Mouse (Mus musculus) naive thymus-derived CD4-positive, alpha-beta T cell, adult 5 months (primary cell): Measurements from ENCODE around the gene Mtmr11. TPM values are rescaled to one million over a fixed set of nuclear protein-coding genes. Genes with fewer than 3 reads are reported as not detected.

Source experiments
- polyA plus RNA-seq: library from polyadenylated mRNA; unstranded; fragments of 100-300 nt; shearing (Covaris generic); gene quantifications from one replicate; pipeline ENCODE4 v1.2.1, GENCODE M21; 2017

Gene Mtmr11
- 0.44 TPM for polyA plus RNA-seq

GRCm38 (mm10) chr3:96161869-96162840, at the start of gene Mtmr11:
Gene Mtmr11 (plus strand): TSS chr3:96162004.

DNA sequence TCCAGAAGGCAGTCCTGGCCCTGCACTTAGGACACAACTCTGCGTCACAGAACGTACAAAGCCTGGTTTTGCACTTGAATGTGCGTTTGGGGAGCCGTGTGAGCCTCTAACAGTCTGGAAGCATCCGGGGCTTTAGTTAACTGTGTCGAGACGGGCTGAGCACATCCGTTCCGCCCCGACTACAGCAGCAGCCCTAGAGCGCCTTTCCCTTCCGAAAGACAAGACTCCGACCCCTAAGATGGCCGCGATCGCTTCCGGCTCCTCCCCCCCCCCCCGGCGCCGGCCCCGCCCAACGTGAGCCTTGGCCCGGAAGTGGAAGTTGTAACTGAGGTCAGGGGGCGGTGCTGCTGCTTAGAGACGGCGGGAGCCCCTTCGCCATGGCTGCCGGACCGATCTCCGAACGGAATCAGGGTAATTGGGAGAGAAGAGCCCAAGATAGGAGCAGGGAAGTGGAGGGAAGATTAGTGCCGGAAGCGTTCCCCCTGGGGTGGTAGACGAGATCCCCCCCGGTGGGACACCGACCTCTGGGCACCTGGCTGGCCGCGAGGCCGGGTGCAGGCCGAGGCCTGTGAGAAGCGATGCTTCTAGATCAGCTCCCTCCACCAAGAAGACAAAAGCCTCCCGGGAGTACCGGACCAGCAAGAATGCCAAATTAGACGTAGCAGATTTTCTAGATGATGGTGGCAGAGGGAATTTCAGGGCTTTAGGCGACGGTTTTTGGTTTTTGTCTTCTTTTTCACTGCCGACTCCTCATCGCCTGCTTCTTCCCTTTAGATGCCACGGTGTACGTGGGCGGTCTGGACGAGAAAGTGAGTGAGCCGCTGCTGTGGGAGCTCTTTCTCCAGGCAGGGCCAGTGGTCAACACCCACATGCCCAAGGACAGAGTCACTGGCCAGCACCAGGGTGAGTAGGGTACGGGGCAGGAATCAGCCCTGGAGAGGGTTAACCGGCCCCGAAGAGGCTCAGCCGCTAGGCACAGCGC, 10.7 kb downstream of the Mtmr11 start, which contains the start of gene Sf3b4:
Gene Sf3b4, plus strand, starts transcription at position 136 of the 982 bp plus-strand sequence.

DNA sequence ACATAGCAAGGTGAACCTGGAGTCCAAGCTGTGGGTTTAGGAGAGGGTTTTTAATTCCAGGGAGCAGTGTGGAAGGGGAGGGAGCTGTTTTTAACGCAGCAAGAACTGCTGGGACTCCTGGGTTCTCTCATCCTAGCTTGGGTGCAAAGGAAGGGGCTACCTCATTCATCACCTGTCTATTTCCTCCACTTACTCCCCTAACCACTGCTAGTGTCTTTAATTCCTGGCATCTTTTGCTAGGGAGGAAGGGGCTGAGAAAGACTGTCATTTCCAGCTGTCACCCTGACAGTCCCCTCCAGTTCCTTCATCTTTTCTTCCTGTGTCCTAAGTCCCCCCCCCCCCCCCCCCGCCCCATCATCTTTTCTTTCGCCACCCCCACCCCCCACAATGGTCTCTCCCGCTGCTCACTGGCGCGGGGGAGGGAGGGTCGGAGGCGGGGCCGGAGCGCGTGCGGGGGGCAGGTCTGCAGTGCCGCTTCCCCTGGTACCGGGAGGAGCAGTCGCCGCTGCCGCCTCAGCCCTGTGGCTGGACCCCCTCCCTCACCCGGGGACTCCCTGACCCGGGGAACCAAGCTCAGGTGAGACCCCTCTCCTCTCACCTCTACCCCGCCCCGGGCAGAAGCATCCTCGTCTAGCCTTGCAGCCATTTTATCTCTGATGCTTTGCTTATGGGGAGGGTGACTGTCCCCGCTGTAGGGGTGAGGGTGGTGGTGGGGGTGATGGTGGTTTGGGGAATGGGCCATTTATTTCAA, 19.1 kb downstream of the Mtmr11 start, which contains the start of gene Sv2a:
Gene Sv2a, plus strand, starts transcription at position 425 of the 751 bp plus-strand sequence.

GRCm38 (mm10) chr3:96219661-96220130, 57.9 kb downstream of the Mtmr11 start, which contains the start of the genes Bola1 and Hist2h2ab:
Gene Bola1 (minus strand): TSS chr3:96219709.
Gene Hist2h2ab (plus strand): TSS chr3:96219865.

GRCm38 (mm10) chr3:96220765-96221639, 59.2 kb downstream of the Mtmr11 start, which contains the start of the genes Hist2h2ac and Hist2h2be:
Gene Hist2h2ac (minus strand): TSS chr3:96220880.
Gene Hist2h2be (plus strand): TSS chr3:96221119.

Other genes starting within 250 kb of the Mtmr11 start
- 243 TPM for gene Anp32e, start 232.8 kb upstream of the Mtmr11 start, polyA plus RNA-seq
- gene Plekho1, start 166.0 kb upstream of the Mtmr11 start, polyA plus RNA-seq = 4.0 TPM
- gene Vps45, start 103.5 kb upstream of the Mtmr11 start, polyA plus RNA-seq = 15.4 TPM
- 14.3 TPM for gene Otud7b, start 57.5 kb upstream of the Mtmr11 start, polyA plus RNA-seq
- gene Sf3b4, start 10.3 kb downstream of the Mtmr11 start, polyA plus RNA-seq = 153 TPM
- gene Sv2a, start 19.1 kb downstream of the Mtmr11 start, polyA plus RNA-seq = 3.7 TPM
- 16.8 TPM for gene Bola1, start 57.7 kb downstream of the Mtmr11 start, polyA plus RNA-seq
- 4.5 TPM for gene Hist2h2ab, start 57.9 kb downstream of the Mtmr11 start, polyA plus RNA-seq
- gene Hist2h2ac, start 58.9 kb downstream of the Mtmr11 start, polyA plus RNA-seq = 10.4 TPM
- 3.5 TPM for gene Hist2h2be, start 59.1 kb downstream of the Mtmr11 start, polyA plus RNA-seq
- not detected for gene Hist2h3c2, start 77.1 kb downstream of the Mtmr11 start, polyA plus RNA-seq
- gene Hist2h2aa2, start 78.3 kb downstream of the Mtmr11 start, polyA plus RNA-seq = 70.3 TPM
- 7.7 TPM for gene Hist2h2aa1, start 83.5 kb downstream of the Mtmr11 start, polyA plus RNA-seq
- gene Hist2h3c1, start 84.7 kb downstream of the Mtmr11 start, polyA plus RNA-seq = not detected
- 4.9 TPM for gene Hist2h4, start 101.3 kb downstream of the Mtmr11 start, polyA plus RNA-seq
- 7.5 TPM for gene Hist2h3b, start 106.7 kb downstream of the Mtmr11 start, polyA plus RNA-seq
- 11.2 TPM for gene Hist2h2bb, start 107.7 kb downstream of the Mtmr11 start, polyA plus RNA-seq
- not detected for gene Fcgr1, start 132.0 kb downstream of the Mtmr11 start, polyA plus RNA-seq